ENCODE assay signal across 8 mouse cellular contexts in genomic region chr5:100415761-100416590, GRCm38 (mm10). TPM values are rescaled to one million over a fixed set of nuclear protein-coding genes. Genes with fewer than 3 reads are reported as not detected.
DNase-seq lines count a peak whose midpoint lies in the region; ATAC-seq and TF ChIP-seq lines count a peak whose summit lies in the region.

Gene Sec31a, minus strand, starts transcription at chr5:100416234.

- H3K9me3 ChIP-seq in CH12.LX (replicated peaks; ENCODE audit: low read length): no peaks in the 10 kb centered on the region
- H3K9me3 ChIP-seq in forebrain, embryonic 12.5 days: no peaks in the 10 kb centered on the region
- no peaks in the 10 kb centered on the region for H3K9me3 ChIP-seq in heart, postnatal 0 days (replicated peaks; ENCODE audit: control insufficient read depth, low read length)
- H3K9me3 ChIP-seq in liver, embryonic 16.5 days (replicated peaks; ENCODE audit: control insufficient read depth, low read length): no peaks in the 10 kb centered on the region
- H3K9me3 ChIP-seq in neural tube, embryonic 13.5 days: no peaks in the 10 kb centered on the region

- H3K36me3 ChIP-seq in CH12.LX (replicated peaks in 1 of 2; ENCODE audit: control insufficient read depth in 1 of 2, insufficient read depth in 1 of 2, low read length in 1 of 2): peaks cover 20 to 45% of the 10 kb centered on the region in 2 experiments
- peaks cover 25% of the 10 kb centered on the region for H3K36me3 ChIP-seq in forebrain, embryonic 12.5 days (replicated peaks)
- peaks cover 25% of the 10 kb centered on the region for H3K36me3 ChIP-seq in heart, postnatal 0 days (replicated peaks; ENCODE audit: control insufficient read depth, insufficient read depth, low read length)
- no peaks in the 10 kb centered on the region for H3K36me3 ChIP-seq in liver, embryonic 16.5 days (ENCODE audit: control insufficient read depth, insufficient read depth)
- H3K36me3 ChIP-seq in neural tube, embryonic 13.5 days: peaks cover 31% of the 10 kb centered on the region
- peaks cover 1% of the 10 kb centered on the region; the same call in 1 of the 2 replicates for H3K36me3 ChIP-seq in testis, adult 2 months (ENCODE audit: control insufficient read depth, insufficient read depth, low read length)

- in situ Hi-C loops in CH12.LX (cut with MboI; ENCODE audit: low pct_ligation_motif_present, low pct_unique_long_range_greater_than_20kb, low sequenced_read_pairs): no loop called here

- no peak for TF ChIP-seq CTCF in CH12.LX (conservative IDR thresholded peaks at IDR 0.05 in 1 of 2, IDR thresholded peaks at IDR 0.05 in 1 of 2; ENCODE audit: low read depth in 2 of 2, low read length in 2 of 2)
- peak; percentile 12; the same call in 1 of the 2 replicates for TF ChIP-seq CTCF in heart, postnatal 0 days (IDR thresholded peaks at IDR 0.05; ENCODE audit: low read depth)
- TF ChIP-seq CTCF in testis, adult 2 months (IDR thresholded peaks at IDR 0.05; ENCODE audit: control insufficient read depth, insufficient read depth, insufficient replicate concordance, low read depth, low read length): no peak

- TF ChIP-seq POLR2A in CH12.LX (IDR thresholded peaks at IDR 0.05; ENCODE audit: low read depth, low read length): peak; percentile 97
- peak; percentile 82 for TF ChIP-seq POLR2A in testis, adult 2 months (IDR thresholded peaks at IDR 0.05; ENCODE audit: control insufficient read depth, low read depth, low read length)

- H3K27me3 ChIP-seq in CH12.LX (replicated peaks): no peaks in the 10 kb centered on the region
- H3K27me3 ChIP-seq in forebrain, embryonic 12.5 days: no peaks in the 10 kb centered on the region
- no peaks in the 10 kb centered on the region for H3K27me3 ChIP-seq in heart, postnatal 0 days (ENCODE audit: control insufficient read depth, insufficient read depth, low read length)
- H3K27me3 ChIP-seq in liver, embryonic 16.5 days (ENCODE audit: control insufficient read depth, insufficient read depth, low read depth, low read length): no peaks in the 10 kb centered on the region
- H3K27me3 ChIP-seq in neural tube, embryonic 13.5 days: no peaks in the 10 kb centered on the region
- no peaks in the 10 kb centered on the region for H3K27me3 ChIP-seq in testis, adult 2 months (ENCODE audit: control insufficient read depth, insufficient read depth, low read length)

- peaks cover 6 to 59% of the 10 kb centered on the region in 2 experiments; a peak in 3 of 4 replicates for H3K4me1 ChIP-seq in CH12.LX (ENCODE audit: control insufficient read depth in 1 of 2, insufficient read depth in 2 of 2)
- peaks cover 13% of the 10 kb centered on the region for H3K4me1 ChIP-seq in forebrain, embryonic 12.5 days
- H3K4me1 ChIP-seq in heart, postnatal 0 days (ENCODE audit: control insufficient read depth, insufficient read depth): peaks cover 29% of the 10 kb centered on the region
- peaks cover 12% of the 10 kb centered on the region for H3K4me1 ChIP-seq in liver, embryonic 16.5 days (ENCODE audit: control insufficient read depth, low read depth, low read length)
- peaks cover 30% of the 10 kb centered on the region for H3K4me1 ChIP-seq in neural tube, embryonic 13.5 days (replicated peaks)
- no peaks in the 10 kb centered on the region for H3K4me1 ChIP-seq in testis, adult 2 months (ENCODE audit: control insufficient read depth, insufficient read depth, low read length)

- no peak for TF ChIP-seq RAD21 in CH12.LX (IDR thresholded peaks at IDR 0.05; ENCODE audit: low read depth, low read length)

- H3K27ac ChIP-seq in CH12.LX (ENCODE audit: insufficient read depth, low read depth): peak within 1 kb of the TSS; percentile 84
- H3K27ac ChIP-seq in forebrain, embryonic 12.5 days: peak within 1 kb of the TSS; percentile 91
- peak within 1 kb of the TSS; percentile 93 for H3K27ac ChIP-seq in heart, postnatal 0 days (ENCODE audit: low read depth)
- peak within 1 kb of the TSS; percentile 93 for H3K27ac ChIP-seq in liver, embryonic 16.5 days (ENCODE audit: low read length)
- peak within 1 kb of the TSS; percentile 92 for H3K27ac ChIP-seq in neural tube, embryonic 13.5 days (replicated peaks)
- H3K27ac ChIP-seq in testis, adult 2 months (ENCODE audit: control insufficient read depth, insufficient read depth, low read depth, low read length): peak within 1 kb of the TSS; percentile 91

- TF ChIP-seq EP300 in CH12.LX (IDR thresholded peaks at IDR 0.05; ENCODE audit: low read length): no peak
- TF ChIP-seq EP300 in heart, postnatal 0 days (IDR thresholded peaks at IDR 0.05; ENCODE audit: low read depth): peak; percentile 86; the same call in 1 of the 2 replicates

- H3K9ac ChIP-seq in CH12.LX (ENCODE audit: insufficient read depth, low read depth): peak within 1 kb of the TSS; percentile 64
- H3K9ac ChIP-seq in forebrain, embryonic 12.5 days: peak within 1 kb of the TSS; percentile 75
- peak within 1 kb of the TSS; percentile 82 for H3K9ac ChIP-seq in heart, postnatal 0 days (replicated peaks; ENCODE audit: low read depth, low read length)
- peak within 1 kb of the TSS; percentile 80 for H3K9ac ChIP-seq in liver, embryonic 16.5 days (ENCODE audit: low read depth, low read length)
- peak within 1 kb of the TSS; percentile 87 for H3K9ac ChIP-seq in neural tube, embryonic 13.5 days

- DNase-seq in CH12.LX (ENCODE audit: extremely low read depth): peak; percentile 93
- DNase-seq in c-Kit-positive CD71-positive TER-119-negative erythroid progenitor cells, embryonic 14.5 days (ENCODE audit: low read depth): peak; percentile 84
- DNase-seq in heart, postnatal 0 days (ENCODE audit: low spot score): peak; percentile 96
- peak; percentile 98 to 99 for DNase-seq in kidney, postnatal 4 days

- dilution Hi-C loops in CH12.LX (cut with MboI; ENCODE audit: extremely low pct_ligation_motif_present, extremely low pct_unique_long_range_greater_than_20kb, low sequenced_read_pairs): no loop called here

- under 1% methylated on average over 77 of the region's 82 CpGs for WGBS in forebrain, embryonic 12.5 days
- under 1% methylated on average over 69 of the region's 82 CpGs for WGBS in heart, postnatal 0 days
- WGBS in liver, embryonic 16.5 days (ENCODE audit: insufficient replicate concordance): under 1% methylated on average over 81 of the region's 82 CpGs
- under 1% methylated on average over 75 of the region's 82 CpGs for WGBS in neural tube, embryonic 13.5 days

- H3K4me2 ChIP-seq in CH12.LX (ENCODE audit: insufficient read depth, low read depth, poor library complexity, severe bottlenecking): peak within 1 kb of the TSS; percentile 89
- H3K4me2 ChIP-seq in forebrain, embryonic 12.5 days: peak within 1 kb of the TSS; percentile 65
- peak within 1 kb of the TSS; percentile 67 for H3K4me2 ChIP-seq in heart, postnatal 0 days (ENCODE audit: low read depth, low read length)
- peak within 1 kb of the TSS; percentile 86 for H3K4me2 ChIP-seq in liver, embryonic 16.5 days (ENCODE audit: low read depth, low read length)
- peak within 1 kb of the TSS; percentile 73 for H3K4me2 ChIP-seq in neural tube, embryonic 13.5 days

- ATAC-seq in forebrain, embryonic 12.5 days (ENCODE audit: low FRiP score): peak; percentile 97
- peak; percentile 98 for ATAC-seq in heart, postnatal 0 days (ENCODE audit: insufficient read depth, low read depth)
- ATAC-seq in liver, embryonic 16.5 days (ENCODE audit: low read depth): peak; percentile 96
- peak; percentile 98 for ATAC-seq in neural tube, embryonic 13.5 days (ENCODE audit: low read depth)

- peaks cover 38% of the 10 kb centered on the region for H3K79me2 ChIP-seq in CH12.LX (replicated peaks; ENCODE audit: control insufficient read depth, extremely low read depth, insufficient read depth, poor library complexity, severe bottlenecking)

- peak within 1 kb of the TSS; percentile 76 to 88 (median 81) for H3K4me3 ChIP-seq in CH12.LX (replicated peaks in 1 of 3; ENCODE audit: low read depth in 2 of 3, low read length in 2 of 3, poor library complexity in 1 of 3)
- peak within 1 kb of the TSS; percentile 89 for H3K4me3 ChIP-seq in forebrain, embryonic 12.5 days (replicated peaks)
- H3K4me3 ChIP-seq in heart, postnatal 0 days (ENCODE audit: low read depth, low read length): peak within 1 kb of the TSS; percentile 89
- peak within 1 kb of the TSS; percentile 81 for H3K4me3 ChIP-seq in liver, embryonic 16.5 days (ENCODE audit: low read depth, low read length)
- H3K4me3 ChIP-seq in neural tube, embryonic 13.5 days: peak within 1 kb of the TSS; percentile 86
- peak within 1 kb of the TSS; percentile 93 for H3K4me3 ChIP-seq in testis, adult 2 months (ENCODE audit: control insufficient read depth, low read depth, low read length)

TF ChIP-seq in CH12.LX, 34 proteins besides CTCF, POLR2A, EP300 and RAD21 (continues in another document):
- TF ChIP-seq MYC (IDR thresholded peaks at IDR 0.05; ENCODE audit: low read depth, low read length): 0 out of 2 replicates have a peak, but pooled peaks have one; percentile 43
- no peak for TF ChIP-seq JUND (conservative IDR thresholded peaks at IDR 0.05; ENCODE audit: low read depth, low read length)
- TF ChIP-seq CHD2 (IDR thresholded peaks at IDR 0.05; ENCODE audit: low read length): peak; percentile 85
- TF ChIP-seq TCF12 (IDR thresholded peaks at IDR 0.05; ENCODE audit: low read depth, low read length): peak; percentile 92
- TF ChIP-seq KAT2A (IDR thresholded peaks at IDR 0.05; ENCODE audit: insufficient replicate concordance, low read length): peak; percentile 82; the same call in 1 of the 2 replicates
- TF ChIP-seq E2F4 (IDR thresholded peaks at IDR 0.05; ENCODE audit: insufficient replicate concordance, low read depth, low read length): peak; percentile 15; the same call in 1 of the 2 replicates
- TF ChIP-seq PAX5 (IDR thresholded peaks at IDR 0.05; ENCODE audit: low read length): no peak
- 0 out of 2 replicates have a peak, but pooled peaks have one; percentile 23 for TF ChIP-seq IRF4 (IDR thresholded peaks at IDR 0.05; ENCODE audit: low read depth, low read length)
- TF ChIP-seq CHD1 (IDR thresholded peaks at IDR 0.05; ENCODE audit: low read depth, low read length): peak; percentile 71
- peak; percentile 90 for TF ChIP-seq SIN3A (IDR thresholded peaks at IDR 0.05; ENCODE audit: low read length)
- peak; percentile 91 for TF ChIP-seq ZMIZ1 (IDR thresholded peaks at IDR 0.05; ENCODE audit: low read depth, low read length)
- peak; percentile 62; the same call in 1 of the 2 replicates for TF ChIP-seq TBP (conservative IDR thresholded peaks at IDR 0.05; ENCODE audit: low read depth, low read length)

RNA-seq across cellular contexts. Expression of gene Sec31a, which starts in this region (rescaled TPM):
- total RNA-seq in CH12.LX (2012; rRNA removed) (52.2 and 69.1 TPM in 2 replicates), CH12.LX (2014; rRNA removed) (48.2 and 48.5 TPM in 2 replicates)
- 131 and 161 TPM in 2 replicates for polyA plus RNA-seq in CH12.LX (2012; ENCODE audit: insufficient read length, low read depth)
- polyA plus RNA-seq in forebrain, embryonic 12.5 days (2016; fragmentation: Nextera tagmentation; extraction: Ambion mirVana): 96.3 and 108 TPM in 2 replicates
- 246 and 258 TPM in 2 replicates for total RNA-seq in heart, postnatal 0 days (2014; rRNA removed; ENCODE audit: low replicate concordance)
- 101 and 102 TPM in 2 replicates for polyA plus RNA-seq in heart, postnatal 0 days (2015; fragmentation: Nextera tagmentation; extraction: Ambion mirVana)
- 52.9 and 67.4 TPM in 2 replicates for polyA plus RNA-seq in liver, embryonic 16.5 days (2015; fragmentation: Nextera tagmentation; extraction: Ambion mirVana)
- 106 and 118 TPM in 2 replicates for polyA plus RNA-seq in neural tube, embryonic 13.5 days (2015; fragmentation: Nextera tagmentation; extraction: Ambion mirVana)
- 188 and 194 TPM in 2 replicates for polyA plus RNA-seq in testis, adult 2 months (2012; rRNA removed)

Comparison
In these comparisons a context has a peak if more than half of its experiments do, and no peak if none do; other contexts are left out.
1. Peak in every context shown above with its lines: DNase-seq, ATAC-seq, H3K4me3 ChIP-seq and H3K27ac ChIP-seq.